Mouse (Mus musculus): ENCODE results near the gene Enthd1.

- TF ChIP-seq CTCF (conservative IDR thresholded peaks at IDR 0.05; ENCODE audit: low read length), result no peak
- TF ChIP-seq POU5F1 (IDR thresholded peaks at IDR 0.05; ENCODE audit: borderline replicate concordance, low read length), result no peak
Observed at GRCm38 (mm10) chr15:80582581-80583495, 17.9 kb upstream of the Enthd1 start.
